Mouse (Mus musculus) limb, embryonic 11.5 days (tissue): ENCODE results near the gene Pdxp. TPM values are rescaled to one million over a fixed set of nuclear protein-coding genes. Genes with fewer than 3 reads are reported as not detected.

Source experiments
- ATAC-seq: fragments of 200-750 bp; cut with Nextera tagmentation; 2 replicates; pipeline ENCODE4 v1.8.0; 2017; ENCODE audit warnings: low read depth; ENCODE audit not compliant: insufficient number of reproducible peaks, low FRiP score, low TSS enrichment
- DNase-seq: peaks from one replicate; pipeline ENCODE4 v3.0.0-alpha.2; 2015; ENCODE audit warnings: low spot score
- H3K27ac ChIP-seq: fragments of 300-500 bp; sonication (generic); replicated peaks from 2 replicates; pipeline ENCODE4 v1.5.1; 2014; ENCODE audit warnings: low read depth, mild to moderate bottlenecking, low read length
- H3K27me3 ChIP-seq: fragments of 300-500 bp; sonication (generic); 2 replicates; pipeline ENCODE4 v1.6.1; 2014; ENCODE audit warnings: mild to moderate bottlenecking, low read length, mixed read lengths; ENCODE audit not compliant: control insufficient read depth, insufficient read depth
- H3K36me3 ChIP-seq: fragments of 300-500 bp; sonication (generic); 2 replicates; pipeline ENCODE4 v1.6.1; 2014; ENCODE audit warnings: mild to moderate bottlenecking, low read length, moderate library complexity, mixed read lengths; ENCODE audit not compliant: control insufficient read depth, insufficient read depth
- H3K4me1 ChIP-seq: fragments of 300-500 bp; sonication (generic); 2 replicates; pipeline ENCODE4 v1.6.1; 2014; ENCODE audit warnings: low read length, mixed read lengths; ENCODE audit not compliant: control insufficient read depth, insufficient read depth
- H3K4me2 ChIP-seq: fragments of 300-500 bp; sonication (generic); 2 replicates; pipeline ENCODE4 v1.6.1; 2014; ENCODE audit warnings: low read depth, mild to moderate bottlenecking, moderate library complexity; ENCODE audit not compliant: severe bottlenecking
- H3K4me3 ChIP-seq: fragments of 300-500 bp; sonication (generic); 2 replicates; pipeline ENCODE4 v1.5.1; 2014; ENCODE audit warnings: low read depth, low read length
- H3K9ac ChIP-seq: fragments of 300-500 bp; sonication (generic); 2 replicates; pipeline ENCODE4 v1.6.1; 2014; ENCODE audit warnings: mild to moderate bottlenecking, low read length
- H3K9me3 ChIP-seq: fragments of 300-500 bp; sonication (generic); 2 replicates; pipeline ENCODE4 v1.6.1; 2016; ENCODE audit warnings: low read length; ENCODE audit not compliant: control insufficient read depth
- WGBS: fragments of 180-500 bp; shearing (Covaris S2); extraction: QIAGEN DNeasy Blood & Tissue Kit; methylation state at CpG from one replicate; pipeline ENCODE4 v1.1.7; 2014; 5-methylcytosine and 5-hydroxymethylcytosine counted together
- polyA plus RNA-seq: library from polyadenylated mRNA; unstranded; fragments of >200 nt; fragmentation: Nextera tagmentation; extraction: Ambion mirVana; gene quantifications from 2 replicates; pipeline ENCODE4 v1.2.1, GENCODE M21; 2014

Gene Pdxp
- polyA plus RNA-seq, 1 experiment from 2014 or later: 39.6 TPM

- Histone ChIP-seq H3K9me3 (no peaks in the 10 kb centered on the region), H3K9ac (peak overlapping the region; percentile 76), H3K27me3 (no peaks in the 10 kb centered on the region), H3K27ac (peak overlapping the region; percentile 67; the same call in 1 of the 2 replicates), H3K4me2 (peak overlapping the region; percentile 77), H3K4me3 (peak overlapping the region; percentile 85), H3K36me3 (peaks cover 11% of the 10 kb centered on the region; the same call in 1 of the 2 replicates), H3K4me1 (peaks cover 20% of the 10 kb centered on the region)
- ATAC-seq (0 out of 2 replicates have a peak, but pooled peaks have one; percentile 22), DNase-seq (no peak)
- 9% methylated on average over 18 of the region's 18 CpGs for WGBS
These were observed 12.9 kb upstream of the Pdxp start for GRCm38 (mm10) chr15:78900585-78901421.

GRCm38 (mm10) chr15:78901422-78901789 lies 12.3 kb upstream of the Pdxp start:
- 45% methylated on average over 8 of the region's 8 CpGs for WGBS
- Histone ChIP-seq H3K9me3 (no peaks in the 10 kb centered on the region), H3K4me3 (peak overlapping the region; percentile 85), H3K9ac (peak overlapping the region; percentile 76; the same call in 1 of the 2 replicates), H3K36me3 (peaks cover 16% of the 10 kb centered on the region), H3K27me3 (no peaks in the 10 kb centered on the region), H3K4me1 (peaks cover 20% of the 10 kb centered on the region), H3K4me2 (peak overlapping the region; percentile 77), H3K27ac (peak overlapping the region; percentile 67; the same call in 1 of the 2 replicates)
- DNase-seq (peak; percentile 45), ATAC-seq (no peak)

- DNase-seq (peak; percentile 90), ATAC-seq (no peak)
- H3K27ac ChIP-seq: no peak overlapping the region
- no peak overlapping the region for H3K9ac ChIP-seq
- H3K9me3 ChIP-seq: no peaks in the 10 kb centered on the region
- no peak overlapping the region for H3K4me3 ChIP-seq
- H3K27me3 ChIP-seq: no peaks in the 10 kb centered on the region
- peaks cover 17% of the 10 kb centered on the region for H3K36me3 ChIP-seq
- H3K4me2 ChIP-seq: no peak overlapping the region
- 15% methylated on average over 2 of the region's 2 CpGs for WGBS
- peaks cover 20% of the 10 kb centered on the region for H3K4me1 ChIP-seq
These were observed 10.5 kb upstream of the Pdxp start for GRCm38 (mm10) chr15:78903243-78903642.

GRCm38 (mm10) chr15:78908399-78908798 lies 5.3 kb upstream of the Pdxp start:
- H3K27me3 ChIP-seq: no peaks in the 10 kb centered on the region
- 86% methylated on average over 7 of the region's 7 CpGs for WGBS
- no peak overlapping the region for H3K4me2 ChIP-seq
- no peak overlapping the region for H3K9ac ChIP-seq
- DNase-seq (no peak), ATAC-seq (no peak)
- 0 out of 2 replicates have a peak, but pooled peaks cover 3% of the 10 kb centered on the region for H3K4me1 ChIP-seq
- peaks cover 18% of the 10 kb centered on the region for H3K36me3 ChIP-seq
- no peaks in the 10 kb centered on the region for H3K9me3 ChIP-seq
- no peak overlapping the region for H3K27ac ChIP-seq
- H3K4me3 ChIP-seq: no peak overlapping the region

GRCm38 (mm10) chr15:78908982-78909381 lies 4.7 kb upstream of the Pdxp start:
- ATAC-seq: no peak

GRCm38 (mm10) chr15:78912040-78912439 lies 1.7 kb upstream of the Pdxp start:
- Histone ChIP-seq H3K36me3 (peaks cover 6% of the 10 kb centered on the region; the same call in 1 of the 2 replicates), H3K4me3 (no peak overlapping the region), H3K4me2 (no peak overlapping the region), H3K9me3 (no peaks in the 10 kb centered on the region), H3K4me1 (peaks cover 20% of the 10 kb centered on the region), H3K9ac (no peak overlapping the region), H3K27ac (no peak overlapping the region), H3K27me3 (no peaks in the 10 kb centered on the region)
- no peak for ATAC-seq
- peak; percentile 55 for DNase-seq
- 46% methylated on average over 9 of the region's 9 CpGs for WGBS

More at GRCm38 (mm10) chr15:78908982-78909381, 4.7 kb upstream of the Pdxp start:
- H3K4me1 ChIP-seq: 0 out of 2 replicates have a peak, but pooled peaks cover 3% of the 10 kb centered on the region
- H3K4me3 ChIP-seq: no peak overlapping the region
- 91% methylated on average over 8 of the region's 8 CpGs for WGBS
- no peak for DNase-seq
- H3K36me3 ChIP-seq: peaks cover 18% of the 10 kb centered on the region
- H3K4me2 ChIP-seq: no peak overlapping the region
- no peaks in the 10 kb centered on the region for H3K9me3 ChIP-seq
- no peak overlapping the region for H3K27ac ChIP-seq
- H3K9ac ChIP-seq: no peak overlapping the region
- no peaks in the 10 kb centered on the region for H3K27me3 ChIP-seq

- Histone ChIP-seq H3K4me3 (peak overlapping the region; percentile 85), H3K27ac (peak overlapping the region; percentile 85), H3K4me1 (peaks cover 20% of the 10 kb centered on the region), H3K9ac (peak overlapping the region; percentile 86), H3K9me3 (no peaks in the 10 kb centered on the region), H3K36me3 (peaks cover 5% of the 10 kb centered on the region; the same call in 1 of the 2 replicates), H3K4me2 (peak overlapping the region; percentile 95), H3K27me3 (no peaks in the 10 kb centered on the region)
- ATAC-seq (peak; percentile 33; the same call in 1 of the 2 replicates), DNase-seq (peak; percentile 56)
- WGBS: under 1% methylated on average over 77 of the region's 87 CpGs
These were observed 538 bp downstream of the Pdxp start for GRCm38 (mm10) chr15:78914091-78914822.
